Mouse (Mus musculus) CD4-positive, CD25-positive, alpha-beta regulatory T cell, adult 2 months (primary cell): ENCODE measurements around the gene Cbx2.

Source experiments
- DNase-seq: peaks from one replicate; pipeline ENCODE4 v3.0.0-alpha.2; 2012; ENCODE audit warnings: low read depth, low spot score

Cbx2 gene

GRCm38 (mm10) chr11:119042466-119043272 lies 19.9 kb downstream of the Cbx2 start:
- peak; percentile 48 for DNase-seq

GRCm38 (mm10) chr11:119043273-119043540 lies 20.4 kb downstream of the Cbx2 start:
- no peak for DNase-seq

- peak; percentile 49 for DNase-seq
Observed at GRCm38 (mm10) chr11:119043761-119044550, 21.2 kb downstream of the Cbx2 start.

GRCm38 (mm10) chr11:119044551-119045337 lies 22.0 kb downstream of the Cbx2 start:
- DNase-seq, result peak; percentile 32

GRCm38 (mm10) chr11:119046601-119047245 lies 24.0 kb downstream of the Cbx2 start:
- peak; percentile 48 for DNase-seq

- DNase-seq, result peak; percentile 67
Observed at GRCm38 (mm10) chr11:119047261-119048132, 24.7 kb downstream of the Cbx2 start.

- no peak for DNase-seq
Observed at GRCm38 (mm10) chr11:119048133-119048510, 25.4 kb downstream of the Cbx2 start.

- DNase-seq, result peak; percentile 71
Observed at GRCm38 (mm10) chr11:119050361-119050760, 27.6 kb downstream of the Cbx2 start.

- DNase-seq, result no peak
Observed at GRCm38 (mm10) chr11:119051426-119051825, 28.7 kb downstream of the Cbx2 start.

- DNase-seq, result peak; percentile 83
Observed at GRCm38 (mm10) chr11:119051927-119052660, 29.3 kb downstream of the Cbx2 start.

- DNase-seq, result peak; percentile 43
Observed at GRCm38 (mm10) chr11:119052661-119053256, 30.0 kb downstream of the Cbx2 start.

GRCm38 (mm10) chr11:119053257-119053670 lies 30.5 kb downstream of the Cbx2 start:
- peak; percentile 95 for DNase-seq

GRCm38 (mm10) chr11:119053738-119054350 lies 31.1 kb downstream of the Cbx2 start:
- peak; percentile 65 for DNase-seq

- peak; percentile 70 for DNase-seq
Observed at GRCm38 (mm10) chr11:119054351-119055345, 31.9 kb downstream of the Cbx2 start.

- peak; percentile 56 for DNase-seq
Observed at GRCm38 (mm10) chr11:119055571-119056131, 32.9 kb downstream of the Cbx2 start.

- DNase-seq, result peak; percentile 70
Observed at GRCm38 (mm10) chr11:119056301-119057211, 33.8 kb downstream of the Cbx2 start.
